Mouse (Mus musculus): ENCODE measurements around the gene Npas3. TPM values are rescaled to one million over a fixed set of nuclear protein-coding genes. Genes with fewer than 3 reads are reported as not detected.

Npas3 gene
- polyA plus RNA-seq, 1 experiment from 2014 or later, result 1.3 TPM

GRCm38 (mm10) chr12:54067886-54068756 is 819.6 kb downstream of the Npas3 start:
- H3K4me1 ChIP-seq (ENCODE audit: control insufficient read depth, insufficient read depth, low read length), result 0 out of 2 replicates have a peak, but pooled peaks cover 3% of the 10 kb centered on the region
- no peaks in the 10 kb centered on the region for H3K36me3 ChIP-seq (ENCODE audit: control insufficient read depth, insufficient read depth, low read length)
- 6% methylated on average over 83 of the region's 84 CpGs for WGBS (ENCODE audit: insufficient replicate concordance)
- peak overlapping the region; percentile 32 for H3K4me3 ChIP-seq (ENCODE audit: low read depth, low read length)
- no peak overlapping the region for H3K27ac ChIP-seq (ENCODE audit: low read depth, low read length)
- peak overlapping the region; percentile 4; the same call in 1 of the 2 replicates for H3K9ac ChIP-seq (ENCODE audit: low read depth, low read length)
- H3K27me3 ChIP-seq (ENCODE audit: control insufficient read depth, insufficient read depth, low read length), result peaks cover 28% of the 10 kb centered on the region
- ATAC-seq (replicated peaks; ENCODE audit: insufficient number of reproducible peaks, low FRiP score, low TSS enrichment), result peak; percentile 42; the same call in 1 of the 2 replicates
- H3K4me2 ChIP-seq, result peak overlapping the region; percentile 64
- no peaks in the 10 kb centered on the region for H3K9me3 ChIP-seq (replicated peaks; ENCODE audit: control insufficient read depth, low read length)

- Histone ChIP-seq H3K27ac (ENCODE audit: low read depth, low read length) (no peak overlapping the region), H3K27me3 (ENCODE audit: control insufficient read depth, insufficient read depth, low read length) (peaks cover 28% of the 10 kb centered on the region), H3K9ac (ENCODE audit: low read depth, low read length) (no peak overlapping the region), H3K4me2 (peak overlapping the region; percentile 64), H3K36me3 (ENCODE audit: control insufficient read depth, insufficient read depth, low read length) (no peaks in the 10 kb centered on the region), H3K4me3 (ENCODE audit: low read depth, low read length) (peak overlapping the region; percentile 32; the same call in 1 of the 2 replicates), H3K4me1 (ENCODE audit: control insufficient read depth, insufficient read depth, low read length) (0 out of 2 replicates have a peak, but pooled peaks cover 3% of the 10 kb centered on the region), H3K9me3 (replicated peaks; ENCODE audit: control insufficient read depth, low read length) (no peaks in the 10 kb centered on the region)
- 0 out of 2 replicates have a peak, but pooled peaks have one; percentile 14 for ATAC-seq (replicated peaks; ENCODE audit: insufficient number of reproducible peaks, low FRiP score, low TSS enrichment)
- 52% methylated on average over 27 of the region's 27 CpGs for WGBS (ENCODE audit: insufficient replicate concordance)
These were observed 820.3 kb downstream of the Npas3 start for GRCm38 (mm10) chr12:54068757-54069146.

- Histone ChIP-seq H3K9me3 (replicated peaks; ENCODE audit: control insufficient read depth, low read length) (no peaks in the 10 kb centered on the region), H3K27me3 (ENCODE audit: control insufficient read depth, insufficient read depth, low read length) (peaks cover 6% of the 10 kb centered on the region), H3K4me3 (ENCODE audit: low read depth, low read length) (no peak overlapping the region), H3K9ac (ENCODE audit: low read depth, low read length) (no peak overlapping the region), H3K4me1 (ENCODE audit: control insufficient read depth, insufficient read depth, low read length) (no peaks in the 10 kb centered on the region), H3K4me2 (no peak overlapping the region), H3K36me3 (ENCODE audit: control insufficient read depth, insufficient read depth, low read length) (no peaks in the 10 kb centered on the region), H3K27ac (ENCODE audit: low read depth, low read length) (no peak overlapping the region)
- ATAC-seq (replicated peaks; ENCODE audit: insufficient number of reproducible peaks, low FRiP score, low TSS enrichment), result no peak
- WGBS (ENCODE audit: insufficient replicate concordance), result 79% methylated on average over 2 of the region's 2 CpGs
These were observed 825.5 kb downstream of the Npas3 start for GRCm38 (mm10) chr12:54074012-54074411.

- Histone ChIP-seq H3K4me1 (ENCODE audit: control insufficient read depth, insufficient read depth, low read length) (no peaks in the 10 kb centered on the region), H3K4me2 (no peak overlapping the region), H3K27me3 (ENCODE audit: control insufficient read depth, insufficient read depth, low read length) (no peaks in the 10 kb centered on the region), H3K27ac (ENCODE audit: low read depth, low read length) (no peak overlapping the region), H3K9me3 (replicated peaks; ENCODE audit: control insufficient read depth, low read length) (no peaks in the 10 kb centered on the region), H3K9ac (ENCODE audit: low read depth, low read length) (no peak overlapping the region), H3K36me3 (ENCODE audit: control insufficient read depth, insufficient read depth, low read length) (no peaks in the 10 kb centered on the region), H3K4me3 (ENCODE audit: low read depth, low read length) (no peak overlapping the region)
- 78% methylated on average over 3 of the region's 3 CpGs for WGBS (ENCODE audit: insufficient replicate concordance)
- ATAC-seq (replicated peaks; ENCODE audit: insufficient number of reproducible peaks, low FRiP score, low TSS enrichment), result no peak
These were observed 832.5 kb downstream of the Npas3 start for GRCm38 (mm10) chr12:54080996-54081395.

GRCm38 (mm10) chr12:54093729-54094128 is 845.3 kb downstream of the Npas3 start:
- H3K36me3 ChIP-seq (ENCODE audit: control insufficient read depth, insufficient read depth, low read length), result no peaks in the 10 kb centered on the region
- no peak overlapping the region for H3K27ac ChIP-seq (ENCODE audit: low read depth, low read length)
- H3K4me1 ChIP-seq (ENCODE audit: control insufficient read depth, insufficient read depth, low read length), result no peaks in the 10 kb centered on the region
- H3K4me2 ChIP-seq, result no peak overlapping the region
- H3K9ac ChIP-seq (ENCODE audit: low read depth, low read length), result no peak overlapping the region
- 76% methylated on average over 8 of the region's 8 CpGs for WGBS (ENCODE audit: insufficient replicate concordance)
- H3K9me3 ChIP-seq (replicated peaks; ENCODE audit: control insufficient read depth, low read length), result no peaks in the 10 kb centered on the region
- no peaks in the 10 kb centered on the region for H3K27me3 ChIP-seq (ENCODE audit: control insufficient read depth, insufficient read depth, low read length)
- no peak overlapping the region for H3K4me3 ChIP-seq (ENCODE audit: low read depth, low read length)
- no peak for ATAC-seq (replicated peaks; ENCODE audit: insufficient number of reproducible peaks, low FRiP score, low TSS enrichment)

- no peaks in the 10 kb centered on the region for H3K27me3 ChIP-seq (ENCODE audit: control insufficient read depth, insufficient read depth, low read length)
- no peak overlapping the region for H3K27ac ChIP-seq (ENCODE audit: low read depth, low read length)
- H3K4me1 ChIP-seq (ENCODE audit: control insufficient read depth, insufficient read depth, low read length), result no peaks in the 10 kb centered on the region
- WGBS (ENCODE audit: insufficient replicate concordance), result 65% methylated on average over 2 of the region's 2 CpGs
- no peak overlapping the region for H3K9ac ChIP-seq (ENCODE audit: low read depth, low read length)
- no peaks in the 10 kb centered on the region for H3K36me3 ChIP-seq (ENCODE audit: control insufficient read depth, insufficient read depth, low read length)
- no peak for ATAC-seq (replicated peaks; ENCODE audit: insufficient number of reproducible peaks, low FRiP score, low TSS enrichment)
- H3K9me3 ChIP-seq (replicated peaks; ENCODE audit: control insufficient read depth, low read length), result no peaks in the 10 kb centered on the region
- H3K4me3 ChIP-seq (ENCODE audit: low read depth, low read length), result no peak overlapping the region
- no peak overlapping the region for H3K4me2 ChIP-seq
These were observed 848.0 kb downstream of the Npas3 start for GRCm38 (mm10) chr12:54096492-54096891.

- Histone ChIP-seq H3K4me2 (no peak overlapping the region), H3K36me3 (ENCODE audit: control insufficient read depth, insufficient read depth, low read length) (no peaks in the 10 kb centered on the region), H3K9ac (ENCODE audit: low read depth, low read length) (no peak overlapping the region), H3K9me3 (replicated peaks; ENCODE audit: control insufficient read depth, low read length) (no peaks in the 10 kb centered on the region), H3K4me1 (ENCODE audit: control insufficient read depth, insufficient read depth, low read length) (no peaks in the 10 kb centered on the region), H3K27ac (ENCODE audit: low read depth, low read length) (no peak overlapping the region), H3K27me3 (ENCODE audit: control insufficient read depth, insufficient read depth, low read length) (no peaks in the 10 kb centered on the region), H3K4me3 (ENCODE audit: low read depth, low read length) (no peak overlapping the region)
- ATAC-seq (replicated peaks; ENCODE audit: insufficient number of reproducible peaks, low FRiP score, low TSS enrichment), result no peak
- 67% methylated on average over 6 of the region's 6 CpGs for WGBS (ENCODE audit: insufficient replicate concordance)
These were observed 849.7 kb downstream of the Npas3 start for GRCm38 (mm10) chr12:54098136-54098535.

GRCm38 (mm10) chr12:54098785-54099184 is 850.3 kb downstream of the Npas3 start:
- Histone ChIP-seq H3K9ac (ENCODE audit: low read depth, low read length) (no peak overlapping the region), H3K4me1 (ENCODE audit: control insufficient read depth, insufficient read depth, low read length) (no peaks in the 10 kb centered on the region), H3K4me2 (no peak overlapping the region), H3K4me3 (ENCODE audit: low read depth, low read length) (no peak overlapping the region), H3K27ac (ENCODE audit: low read depth, low read length) (no peak overlapping the region), H3K9me3 (replicated peaks; ENCODE audit: control insufficient read depth, low read length) (no peaks in the 10 kb centered on the region), H3K36me3 (ENCODE audit: control insufficient read depth, insufficient read depth, low read length) (no peaks in the 10 kb centered on the region), H3K27me3 (ENCODE audit: control insufficient read depth, insufficient read depth, low read length) (no peaks in the 10 kb centered on the region)
- 11% methylated on average over 6 of the region's 6 CpGs for WGBS (ENCODE audit: insufficient replicate concordance)
- 0 out of 2 replicates have a peak, but pooled peaks have one; percentile 42 for ATAC-seq (replicated peaks; ENCODE audit: insufficient number of reproducible peaks, low FRiP score, low TSS enrichment)
